Mouse (Mus musculus) midbrain, embryonic 11.5 days (tissue): Measurements from ENCODE around the gene Celsr2. TPM values are rescaled to one million over a fixed set of nuclear protein-coding genes. Genes with fewer than 3 reads are reported as not detected.

Experiments
- ATAC-seq: fragments of 200-750 bp; cut with Nextera tagmentation; 2 replicates; pipeline ENCODE4 v1.8.0; 2017; ENCODE audit warnings: moderate TSS enrichment, moderate library complexity; ENCODE audit not compliant: low FRiP score
- DNase-seq: peaks from one replicate; pipeline ENCODE4 v3.0.0; 2015; ENCODE audit warnings: low spot score; ENCODE audit errors: missing footprints
- H3K27ac ChIP-seq: fragments of 300-500 bp; sonication (generic); 2 replicates; pipeline ENCODE4 v1.5.1; 2014; ENCODE audit warnings: low read depth, low read length
- H3K27me3 ChIP-seq: fragments of 300-500 bp; sonication (generic); 2 replicates; pipeline ENCODE4 v1.6.1; 2014; ENCODE audit warnings: mild to moderate bottlenecking, low read length, moderate library complexity, mixed read lengths; ENCODE audit not compliant: control insufficient read depth, insufficient read depth
- H3K36me3 ChIP-seq: fragments of 300-500 bp; sonication (generic); 2 replicates; pipeline ENCODE4 v1.6.1; 2014; ENCODE audit warnings: mild to moderate bottlenecking, low read length, moderate library complexity, mixed read lengths; ENCODE audit not compliant: control insufficient read depth, insufficient read depth
- H3K4me1 ChIP-seq: fragments of 300-500 bp; sonication (generic); 2 replicates; pipeline ENCODE4 v1.6.1; 2014; ENCODE audit warnings: low read length; ENCODE audit not compliant: control insufficient read depth, insufficient read depth
- H3K4me2 ChIP-seq: fragments of 300-500 bp; sonication (generic); 2 replicates; pipeline ENCODE4 v1.6.1; 2014; ENCODE audit warnings: mild to moderate bottlenecking, moderate library complexity
- H3K4me3 ChIP-seq: fragments of 300-500 bp; sonication (generic); 2 replicates; pipeline ENCODE4 v1.5.1; 2014; ENCODE audit warnings: low read depth, low read length
- H3K9ac ChIP-seq: fragments of 300-500 bp; sonication (generic); 2 replicates; pipeline ENCODE4 v1.6.1; 2014; ENCODE audit warnings: low read length
- H3K9me3 ChIP-seq: fragments of 300-500 bp; sonication (generic); 2 replicates; pipeline ENCODE4 v1.6.1; 2016; ENCODE audit warnings: low read length; ENCODE audit not compliant: control insufficient read depth
- WGBS: fragments of 180-500 bp; shearing (Covaris S2); extraction: QIAGEN DNeasy Blood & Tissue Kit; methylation state at CpG from one replicate; pipeline ENCODE4 v1.1.7; 2014; 5-methylcytosine and 5-hydroxymethylcytosine counted together
- polyA plus RNA-seq: library from polyadenylated mRNA; unstranded; fragments of >200 nt; fragmentation: Nextera tagmentation; extraction: Ambion mirVana; gene quantifications from 2 replicates; pipeline ENCODE4 v1.2.1, GENCODE M21; 2014

The Celsr2 gene
- polyA plus RNA-seq, 1 experiment from 2014 or later: 65.2 TPM

DNA sequence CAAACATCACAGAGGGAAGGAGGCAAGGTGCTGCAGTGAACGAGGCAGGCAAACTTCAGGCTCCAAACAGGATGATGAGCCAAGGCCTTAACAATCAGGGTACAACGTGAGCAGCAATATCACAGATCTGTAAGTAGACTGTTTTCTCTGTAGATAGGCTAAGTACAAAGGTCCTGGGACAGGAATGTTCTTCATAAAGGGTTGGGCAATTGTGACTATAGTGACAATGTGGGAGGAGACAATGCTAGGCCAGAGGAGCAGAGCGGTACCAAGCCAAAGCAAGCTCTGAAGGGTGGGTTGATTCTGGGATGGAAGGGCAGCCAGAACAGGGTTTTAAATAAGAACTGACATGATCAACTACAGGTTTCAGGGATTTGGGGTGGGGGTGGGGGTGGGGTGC is 47.5 kb downstream of the Celsr2 start:
- Histone ChIP-seq H3K4me1 (peaks cover 4% of the 10 kb centered on the region; the same call in 1 of the 2 replicates), H3K27ac (no peak overlapping the region), H3K27me3 (no peaks in the 10 kb centered on the region), H3K4me3 (no peak overlapping the region), H3K36me3 (no peaks in the 10 kb centered on the region), H3K9me3 (no peaks in the 10 kb centered on the region), H3K4me2 (no peak overlapping the region), H3K9ac (no peak overlapping the region)
- no peak for ATAC-seq
- no peak for DNase-seq
- 88% methylated on average over 3 of the region's 3 CpGs for WGBS

DNA sequence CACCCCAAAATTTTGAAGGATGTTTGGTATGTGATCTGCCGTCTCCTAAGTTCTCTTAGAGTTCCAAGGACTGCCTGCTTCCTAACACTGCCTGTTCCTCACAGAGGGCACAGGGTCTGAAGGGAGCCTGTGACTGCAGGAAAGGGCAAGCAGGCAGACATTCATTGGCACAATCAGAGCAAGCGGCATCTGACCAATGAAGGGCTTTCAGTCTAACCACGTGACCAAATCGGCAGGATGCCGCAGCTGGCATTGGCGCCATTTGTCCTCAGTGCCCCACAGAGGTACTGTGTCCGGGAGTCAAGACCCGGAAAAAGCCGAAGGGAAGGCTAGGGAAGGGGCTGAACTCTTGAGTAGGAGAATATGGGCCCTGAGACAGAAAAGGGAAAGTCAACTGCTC is 48.2 kb downstream of the Celsr2 start:
- peaks cover 4% of the 10 kb centered on the region; the same call in 1 of the 2 replicates for H3K4me1 ChIP-seq
- H3K27me3 ChIP-seq: no peaks in the 10 kb centered on the region
- no peaks in the 10 kb centered on the region for H3K9me3 ChIP-seq
- 67% methylated on average over 9 of the region's 9 CpGs for WGBS
- no peak overlapping the region for H3K4me2 ChIP-seq
- H3K9ac ChIP-seq: no peak overlapping the region
- no peak overlapping the region for H3K27ac ChIP-seq
- DNase-seq (peak; percentile 82), ATAC-seq (no peak)
- H3K4me3 ChIP-seq: no peak overlapping the region
- H3K36me3 ChIP-seq: no peaks in the 10 kb centered on the region

DNA sequence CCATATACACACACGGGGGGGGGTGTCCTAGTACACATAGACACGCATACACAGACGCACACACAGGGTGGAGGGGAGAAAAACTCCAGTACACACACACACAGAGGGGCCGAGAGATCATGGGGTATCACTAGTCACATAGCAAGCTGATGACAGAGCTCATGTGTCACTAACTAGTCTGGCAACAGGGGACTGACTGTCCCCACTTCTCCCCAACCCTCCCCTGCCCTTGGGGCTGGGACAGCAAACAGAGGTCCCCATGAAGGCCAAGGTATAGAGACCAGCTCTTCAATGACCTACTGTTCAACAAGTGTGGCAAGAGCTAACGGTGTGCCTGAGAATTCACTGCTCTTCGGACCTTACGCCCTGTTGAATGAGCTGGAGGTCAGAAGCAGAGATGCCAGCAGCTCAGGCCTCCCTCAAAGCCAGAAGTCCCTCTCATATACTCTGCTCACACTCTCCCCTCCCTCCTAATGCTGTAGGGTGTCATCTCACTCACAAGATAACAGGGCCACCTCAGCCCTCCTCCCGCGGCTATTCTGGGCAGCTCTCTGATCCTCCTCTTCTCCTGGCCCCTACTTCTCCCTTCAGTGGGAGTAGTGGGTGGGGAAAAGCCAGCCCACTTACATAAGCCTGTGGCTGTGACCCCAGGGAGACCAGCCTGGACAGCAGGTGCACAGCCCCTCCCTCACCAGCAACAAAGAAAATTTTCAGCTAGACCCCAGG is 50.9 kb downstream of the Celsr2 start, which contains the start of gene Mybphl:
TSS of gene Mybphl (plus strand) at position 642 of the 726 bp plus-strand sequence.
- ATAC-seq: no peak
- H3K4me1 ChIP-seq: peaks cover 17% of the 10 kb centered on the region
- WGBS: 76% methylated on average over 9 of the region's 9 CpGs

DNA sequence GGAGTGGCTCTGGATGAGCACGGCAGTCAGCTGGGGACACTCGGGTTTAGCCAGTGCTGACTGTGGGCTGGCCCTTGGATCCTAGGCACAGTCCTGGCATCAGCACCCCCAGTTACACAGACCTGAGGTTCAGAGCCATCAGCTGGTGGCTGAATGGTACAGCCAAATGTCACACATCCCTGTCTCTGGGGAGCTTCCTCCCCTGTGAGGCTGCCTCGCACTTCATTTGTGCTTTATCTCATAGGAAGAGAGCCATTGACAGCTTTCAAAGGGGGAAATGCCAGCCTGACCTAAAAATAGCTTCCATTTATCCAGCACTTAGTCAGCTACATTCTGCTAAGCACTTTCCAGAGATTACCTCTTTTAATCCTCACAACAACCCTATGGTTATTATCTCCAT is 51.7 kb downstream of the Celsr2 start:
- Histone ChIP-seq H3K27me3 (no peaks in the 10 kb centered on the region), H3K4me2 (no peak overlapping the region), H3K36me3 (no peaks in the 10 kb centered on the region), H3K27ac (no peak overlapping the region), H3K9me3 (no peaks in the 10 kb centered on the region), H3K9ac (no peak overlapping the region), H3K4me3 (no peak overlapping the region), H3K4me1 (peaks cover 17% of the 10 kb centered on the region)
- 66% methylated on average over 3 of the region's 3 CpGs for WGBS
- ATAC-seq: no peak
- no peak for DNase-seq

More for the DNA sequence above, 50.9 kb downstream of the Celsr2 start, which contains the start of gene Mybphl:
- Histone ChIP-seq H3K4me2 (no peak within 1 kb of the TSS), H3K9ac (no peak within 1 kb of the TSS), H3K27me3 (no peaks in the 10 kb centered on the region), H3K27ac (no peak within 1 kb of the TSS), H3K36me3 (no peaks in the 10 kb centered on the region), H3K9me3 (no peaks in the 10 kb centered on the region), H3K4me3 (no peak within 1 kb of the TSS)
- no peak for DNase-seq

DNA sequence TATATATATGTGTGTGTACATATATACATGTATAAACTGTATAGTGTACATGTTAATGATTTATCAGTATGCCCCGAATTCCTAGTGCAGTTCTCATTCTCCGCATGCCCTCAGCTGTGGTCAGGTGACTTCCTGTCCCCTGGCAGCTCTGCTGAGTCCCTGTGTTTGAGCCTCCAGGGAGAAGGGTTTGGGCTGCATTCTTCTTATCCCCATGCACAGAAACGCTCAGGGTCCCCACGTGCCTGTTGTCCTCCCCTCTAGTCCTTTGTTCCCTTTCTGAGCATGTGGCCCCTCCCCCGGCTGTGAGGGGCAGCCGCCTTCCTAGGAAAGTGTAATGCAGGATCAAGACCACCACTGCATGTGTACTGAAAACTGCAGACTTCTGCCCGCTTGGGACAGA is 54.5 kb downstream of the Celsr2 start:
- ATAC-seq (peak; percentile 90), DNase-seq (peak; percentile 94)
- Histone ChIP-seq H3K4me1 (peaks cover 17% of the 10 kb centered on the region), H3K36me3 (peaks cover 9% of the 10 kb centered on the region), H3K9me3 (no peaks in the 10 kb centered on the region), H3K27me3 (no peaks in the 10 kb centered on the region), H3K4me2 (no peak overlapping the region), H3K4me3 (no peak overlapping the region), H3K27ac (no peak overlapping the region; the same call in 1 of the 2 replicates), H3K9ac (peak overlapping the region; percentile 35)
- 7% methylated on average over 7 of the region's 7 CpGs for WGBS

DNA sequence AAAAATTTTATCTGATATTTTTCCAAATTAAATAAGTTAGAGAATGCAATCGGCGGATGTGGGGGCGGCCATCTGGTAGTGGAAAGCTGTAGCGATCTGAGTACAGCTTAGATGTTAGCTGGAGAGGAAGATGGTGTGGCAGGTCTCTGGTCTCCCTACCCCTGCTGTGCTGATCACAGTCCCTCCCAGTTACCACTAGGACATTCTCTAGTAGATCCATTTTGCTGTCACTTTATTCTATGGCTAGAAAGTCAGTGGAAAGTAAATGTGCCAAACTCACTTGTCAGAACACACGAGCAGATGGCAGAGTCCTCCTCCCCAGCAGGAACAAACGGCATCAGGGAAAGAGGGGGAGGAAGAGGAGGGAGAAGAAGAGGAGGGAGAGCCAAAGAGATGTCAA is 56.9 kb downstream of the Celsr2 start:
- WGBS: 86% methylated on average over 6 of the region's 6 CpGs
- Histone ChIP-seq H3K36me3 (peaks cover 22% of the 10 kb centered on the region), H3K4me3 (no peak overlapping the region), H3K4me1 (peaks cover 13% of the 10 kb centered on the region), H3K4me2 (no peak overlapping the region), H3K9ac (no peak overlapping the region), H3K27ac (no peak overlapping the region), H3K27me3 (no peaks in the 10 kb centered on the region), H3K9me3 (no peaks in the 10 kb centered on the region)
- ATAC-seq (no peak), DNase-seq (no peak)

DNA sequence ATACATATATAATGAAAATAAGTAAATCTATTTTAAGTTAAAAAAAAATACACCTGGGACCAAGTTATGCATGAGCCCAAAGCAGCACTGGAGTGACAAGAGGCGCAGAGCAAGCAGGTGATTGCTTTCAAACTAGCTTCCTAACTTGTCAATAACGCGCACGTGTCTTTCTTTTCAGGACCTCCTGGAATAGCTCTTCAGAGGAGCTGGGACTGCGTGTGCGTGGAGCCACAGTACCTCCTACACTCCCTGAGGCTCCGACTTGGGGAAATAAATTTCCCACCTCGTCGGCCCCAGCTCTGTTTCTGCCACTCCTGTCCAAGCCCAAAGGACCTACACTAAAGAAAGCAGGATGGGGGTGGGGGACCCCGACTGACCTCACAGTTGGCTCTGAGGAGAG is 58.3 kb downstream of the Celsr2 start:
- Histone ChIP-seq H3K9ac (no peak overlapping the region), H3K4me1 (peaks cover 13% of the 10 kb centered on the region), H3K4me3 (no peak overlapping the region), H3K27me3 (no peaks in the 10 kb centered on the region), H3K27ac (no peak overlapping the region), H3K4me2 (no peak overlapping the region), H3K9me3 (no peaks in the 10 kb centered on the region), H3K36me3 (peaks cover 25% of the 10 kb centered on the region)
- ATAC-seq (no peak), DNase-seq (no peak)
- WGBS: 92% methylated on average over 10 of the region's 10 CpGs

DNA sequence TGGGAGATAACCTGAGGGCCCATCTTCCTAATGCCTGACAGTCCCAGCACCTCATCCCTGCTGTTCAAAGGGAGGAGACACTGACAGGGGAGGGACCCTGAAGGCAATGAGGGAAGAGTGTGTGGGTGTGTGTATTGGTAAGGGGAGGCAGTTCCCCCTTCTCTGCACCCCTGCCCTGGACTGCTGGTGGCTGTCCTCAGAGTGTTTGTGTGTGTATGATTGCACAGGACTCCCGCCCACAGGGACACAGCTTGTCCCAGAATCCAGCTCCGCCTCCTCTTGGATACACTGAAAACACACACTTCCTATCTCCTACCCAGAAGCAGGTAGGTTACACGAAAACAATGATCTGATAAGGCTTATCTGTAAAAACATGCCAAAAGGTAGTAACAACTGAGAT is 60.1 kb downstream of the Celsr2 start:
- WGBS: 91% methylated on average over 3 of the region's 3 CpGs
- Histone ChIP-seq H3K4me2 (no peak overlapping the region), H3K4me1 (peaks cover under 1% of the 10 kb centered on the region; the same call in 1 of the 2 replicates), H3K27ac (no peak overlapping the region), H3K9me3 (no peaks in the 10 kb centered on the region), H3K4me3 (no peak overlapping the region), H3K27me3 (no peaks in the 10 kb centered on the region), H3K9ac (no peak overlapping the region), H3K36me3 (peaks cover 34% of the 10 kb centered on the region)
- DNase-seq (peak; percentile 49), ATAC-seq (no peak)

DNA sequence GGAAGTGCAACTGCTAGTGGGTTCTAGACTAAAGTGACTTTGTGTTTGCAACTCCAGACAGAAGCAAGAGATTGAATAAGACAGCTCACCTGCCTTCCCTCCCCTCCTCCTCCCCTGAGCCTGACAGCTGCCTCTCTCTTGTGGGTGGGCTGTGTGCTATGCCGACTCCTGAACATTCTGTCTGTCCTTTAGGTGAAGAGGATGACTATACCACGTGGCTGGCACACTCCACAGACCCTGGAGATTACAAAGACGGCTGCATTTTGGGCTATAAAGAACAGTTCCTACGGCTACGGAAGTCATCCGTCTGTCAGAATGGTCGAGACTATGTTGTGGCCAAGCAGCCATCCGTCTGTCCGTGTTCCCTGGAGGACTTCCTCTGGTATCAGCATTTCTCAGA is 67.0 kb downstream of the Celsr2 start:
- Histone ChIP-seq H3K27me3 (no peaks in the 10 kb centered on the region), H3K4me3 (no peak overlapping the region), H3K36me3 (peaks cover 33% of the 10 kb centered on the region), H3K9ac (no peak overlapping the region), H3K9me3 (no peaks in the 10 kb centered on the region), H3K4me2 (no peak overlapping the region), H3K27ac (no peak overlapping the region), H3K4me1 (no peaks in the 10 kb centered on the region)
- 89% methylated on average over 9 of the region's 9 CpGs for WGBS
- DNase-seq: no peak
- no peak for ATAC-seq
